Mouse (Mus musculus) kidney, adult 2 months (tissue): ENCODE measurements around the gene Gm20431.

Experiments used
- CTCF ChIP-seq: fragments of 200-500 bp; conservative IDR thresholded peaks from 2 replicates; pipeline ENCODE4 v1.5.1; 2011; ENCODE audit warnings: low read depth, mild to moderate bottlenecking, control low read depth, low read length, moderate library complexity, mixed read lengths; ENCODE audit not compliant: insufficient read depth, insufficient read length
- POLR2A ChIP-seq: fragments of 200-500 bp; IDR thresholded peaks from one replicate; pipeline ENCODE4 v1.6.1; 2011; ENCODE audit warnings: low read depth, low read length, control low read depth

GRCm38 (mm10) chr2:167625670-167626069 is 35.6 kb downstream of the Gm20431 start:
- TF ChIP-seq CTCF (no peak), POLR2A (no peak)
